Comparison of ENCODE assay signal across 7 mouse cellular contexts in the genomic region with DNA sequence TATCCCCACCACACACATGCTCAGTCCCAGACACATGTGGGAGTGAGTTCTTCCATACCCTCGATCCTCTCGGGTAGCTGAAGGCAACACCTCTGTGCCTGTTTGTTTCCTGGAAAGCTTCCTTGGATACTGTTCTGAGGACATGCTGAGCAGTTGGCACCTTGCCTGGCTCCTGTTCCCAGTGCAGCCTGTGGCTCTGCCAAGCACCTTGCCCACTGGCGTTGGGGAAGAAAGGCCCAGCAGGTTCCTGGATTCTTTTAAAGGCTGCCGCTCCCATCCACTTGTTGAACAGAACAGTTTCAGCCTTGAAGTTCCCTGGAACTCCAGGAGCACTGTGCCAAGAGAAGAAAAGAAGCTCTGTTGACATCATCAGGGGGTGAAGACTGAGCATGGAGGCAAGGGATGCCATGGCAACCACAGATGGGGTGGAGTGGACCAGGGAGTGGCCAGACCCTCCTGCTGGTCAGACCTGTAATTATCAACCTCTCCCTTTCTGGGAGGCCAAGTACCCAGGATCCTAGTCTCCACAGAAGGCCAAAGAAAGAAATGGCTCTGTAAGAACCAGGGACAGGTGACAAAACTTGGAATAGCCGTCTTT.
A peak's percentile ranks its signal among the peaks of the same experiment; 100 is the strongest.
DNase-seq lines count a peak whose midpoint lies in the region; ATAC-seq and TF ChIP-seq lines count a peak whose summit lies in the region.

No protein-coding gene starts in this region.

- H3K27me3 ChIP-seq in lung, postnatal 0 days (replicated peaks; ENCODE audit: insufficient read depth, low read length), result no peaks in the 10 kb centered on the region
- no peaks in the 10 kb centered on the region for H3K27me3 ChIP-seq in hindbrain, embryonic 16.5 days (replicated peaks; ENCODE audit: control insufficient read depth, insufficient read depth, low read length)
- no peaks in the 10 kb centered on the region for H3K27me3 ChIP-seq in liver, postnatal 0 days (ENCODE audit: insufficient read depth, low read length)

- H3K27ac ChIP-seq in lung, postnatal 0 days (ENCODE audit: low read length), result no peak overlapping the region
- 0 out of 2 replicates have a peak overlapping the region, but pooled peaks have one; percentile 20 for H3K27ac ChIP-seq in hindbrain, embryonic 16.5 days (ENCODE audit: low read depth, low read length)
- H3K27ac ChIP-seq in liver, postnatal 0 days (ENCODE audit: low read depth), result no peak overlapping the region

- no peak overlapping the region for H3K4me2 ChIP-seq in lung, postnatal 0 days (replicated peaks; ENCODE audit: low read depth, low read length)
- H3K4me2 ChIP-seq in hindbrain, embryonic 16.5 days (ENCODE audit: low read length), result no peak overlapping the region
- H3K4me2 ChIP-seq in liver, postnatal 0 days (ENCODE audit: low read depth, low read length), result no peak overlapping the region

- DNase-seq in lung, postnatal 0 days (ENCODE audit: low spot score), result peak; percentile 49
- DNase-seq in lung, postnatal 10 days, result no peak
- peak; percentile 79 to 90 for DNase-seq in cerebellum, postnatal 10 days
- DNase-seq in left cerebral cortex, postnatal 4 days, result peak; percentile 85
- no peak for DNase-seq in thymus, postnatal 4 days
- DNase-seq in liver, postnatal 0 days, result no peak

- 55% methylated on average over 5 of the region's 5 CpGs for WGBS in lung, postnatal 0 days
- WGBS in hindbrain, embryonic 16.5 days, result 46% methylated on average over 5 of the region's 5 CpGs
- 83% methylated on average over 5 of the region's 5 CpGs for WGBS in liver, postnatal 0 days (ENCODE audit: insufficient replicate concordance)

- H3K36me3 ChIP-seq in lung, postnatal 0 days (ENCODE audit: insufficient read depth, low read length), result no peaks in the 10 kb centered on the region
- H3K36me3 ChIP-seq in hindbrain, embryonic 16.5 days (ENCODE audit: control insufficient read depth, insufficient read depth, low read length), result no peaks in the 10 kb centered on the region
- no peaks in the 10 kb centered on the region for H3K36me3 ChIP-seq in liver, postnatal 0 days (replicated peaks; ENCODE audit: insufficient read depth, low read length)

- no peak for TF ChIP-seq CTCF in lung, postnatal 0 days (IDR thresholded peaks at IDR 0.05)
- TF ChIP-seq CTCF in liver, postnatal 0 days (IDR thresholded peaks at IDR 0.05; ENCODE audit: low read depth), result no peak

- TF ChIP-seq EP300 in lung, postnatal 0 days (IDR thresholded peaks at IDR 0.05), result no peak
- TF ChIP-seq EP300 in liver, postnatal 0 days (IDR thresholded peaks at IDR 0.05; ENCODE audit: low read depth), result no peak

- ATAC-seq in lung, postnatal 0 days, result peak; percentile 30
- peak; percentile 84 for ATAC-seq in hindbrain, embryonic 16.5 days
- ATAC-seq in liver, postnatal 0 days, result no peak

- no peak overlapping the region for H3K4me3 ChIP-seq in lung, postnatal 0 days (ENCODE audit: low read depth, low read length)
- no peak overlapping the region for H3K4me3 ChIP-seq in hindbrain, embryonic 16.5 days (ENCODE audit: low read length)
- no peak overlapping the region for H3K4me3 ChIP-seq in liver, postnatal 0 days (ENCODE audit: low read depth, low read length)

- intact Hi-C loops in left cerebral cortex, postnatal 4 days (cut with DNase I), result no loop called here

- H3K4me1 ChIP-seq in lung, postnatal 0 days (ENCODE audit: insufficient read depth, low read depth, low read length), result no peaks in the 10 kb centered on the region
- H3K4me1 ChIP-seq in hindbrain, embryonic 16.5 days (ENCODE audit: control insufficient read depth, insufficient read depth, low read depth, low read length), result peaks cover 2% of the 10 kb centered on the region; the same call in 1 of the 2 replicates
- no peaks in the 10 kb centered on the region for H3K4me1 ChIP-seq in liver, postnatal 0 days (ENCODE audit: insufficient read depth)

- no peak overlapping the region for H3K9ac ChIP-seq in lung, postnatal 0 days (replicated peaks; ENCODE audit: low read depth)
- H3K9ac ChIP-seq in hindbrain, embryonic 16.5 days (ENCODE audit: low read depth, low read length), result no peak overlapping the region
- no peak overlapping the region for H3K9ac ChIP-seq in liver, postnatal 0 days (replicated peaks)

- H3K9me3 ChIP-seq in lung, postnatal 0 days (ENCODE audit: low read length), result no peaks in the 10 kb centered on the region
- H3K9me3 ChIP-seq in hindbrain, embryonic 16.5 days (ENCODE audit: control insufficient read depth, low read length), result no peaks in the 10 kb centered on the region
- no peaks in the 10 kb centered on the region for H3K9me3 ChIP-seq in liver, postnatal 0 days (ENCODE audit: low read length)

Comparison
In these comparisons a context has a peak if more than half of its experiments do, and no peak if none do; other contexts are left out.
1. DNase-seq: peak in lung, postnatal 0 days (single experiment), cerebellum, postnatal 10 days (2 of 2) and left cerebral cortex, postnatal 4 days (single experiment); none in lung, postnatal 10 days (single experiment), thymus, postnatal 4 days (single experiment) and liver, postnatal 0 days (single experiment).